Mouse (Mus musculus) heart, adult 2 months (tissue): ENCODE measurements around the gene Mc1r.

Experiments
- CTCF ChIP-seq: fragments of 200-600 bp; IDR thresholded peaks from 2 replicates; pipeline ENCODE4 v1.8.1; 2022; ENCODE audit warnings: antibody characterized with exemption, mild to moderate bottlenecking, moderate library complexity
- EP300 ChIP-seq: fragments of 200-500 bp; IDR thresholded peaks from 2 replicates; pipeline ENCODE4 v1.6.1; 2011; ENCODE audit warnings: low read depth, low read length, control low read depth; ENCODE audit not compliant: insufficient read depth
- POLR2A ChIP-seq: fragments of 200-500 bp; IDR thresholded peaks from 2 replicates; pipeline ENCODE4 v1.6.1; 2011; ENCODE audit warnings: mild to moderate bottlenecking, low read depth, low read length, control low read depth; ENCODE audit not compliant: insufficient read depth

- TF ChIP-seq CTCF (no peak), POLR2A (no peak), EP300 (no peak)
Observed at GRCm38 (mm10) chr8:123428939-123429721, 22.2 kb downstream of the Mc1r start.
